Mouse (Mus musculus) liver, postnatal 0 days (tissue): ENCODE results near the gene P3h3.

Source experiments
- CTCF ChIP-seq: sonication (generic); IDR thresholded peaks from 2 replicates; pipeline ENCODE4 v1.5.1; 2016; ENCODE audit warnings: antibody characterized with exemption, low read depth
- EP300 ChIP-seq: IDR thresholded peaks from 2 replicates; pipeline ENCODE4 v1.6.1; 2016; ENCODE audit warnings: antibody characterized with exemption, low read depth, mild to moderate bottlenecking

GRCm38 (mm10) chr6:124817971-124818370 lies 39.6 kb downstream of the P3h3 start:
- no peak for TF ChIP-seq CTCF
- no peak for TF ChIP-seq EP300
